Mouse (Mus musculus) heart, embryonic 11.5 days (tissue): ENCODE measurements around the gene Prpsap1. TPM values are rescaled to one million over a fixed set of nuclear protein-coding genes. Genes with fewer than 3 reads are reported as not detected.

ENCODE experiments used
- ATAC-seq: fragments of 200-750 bp; cut with Nextera tagmentation; replicated peaks from 2 replicates; pipeline ENCODE4 v1.8.0; 2017; ENCODE audit warnings: moderate library complexity; ENCODE audit not compliant: insufficient number of reproducible peaks, low FRiP score, low TSS enrichment
- H3K27ac ChIP-seq: fragments of 300-500 bp; sonication (generic); 2 replicates; pipeline ENCODE4 v1.5.1; 2014; ENCODE audit warnings: mild to moderate bottlenecking, low read depth, low read length
- H3K27me3 ChIP-seq: fragments of 300-500 bp; sonication (generic); 2 replicates; pipeline ENCODE4 v1.6.1; 2014; ENCODE audit warnings: mild to moderate bottlenecking, low read length, mixed read lengths; ENCODE audit not compliant: control insufficient read depth, insufficient read depth
- H3K36me3 ChIP-seq: fragments of 300-500 bp; sonication (generic); 2 replicates; pipeline ENCODE4 v1.6.1; 2014; ENCODE audit warnings: mild to moderate bottlenecking, low read length, moderate library complexity, mixed read lengths; ENCODE audit not compliant: control insufficient read depth, insufficient read depth
- H3K4me1 ChIP-seq: fragments of 300-500 bp; sonication (generic); 2 replicates; pipeline ENCODE4 v1.6.1; 2014; ENCODE audit warnings: low read length; ENCODE audit not compliant: control insufficient read depth, insufficient read depth
- H3K4me2 ChIP-seq: fragments of 300-500 bp; sonication (generic); 2 replicates; pipeline ENCODE4 v1.6.1; 2014; ENCODE audit warnings: mild to moderate bottlenecking, moderate library complexity
- H3K4me3 ChIP-seq: fragments of 300-500 bp; sonication (generic); 2 replicates; pipeline ENCODE4 v1.5.1; 2014; ENCODE audit warnings: low read depth, low read length
- H3K9ac ChIP-seq: fragments of 300-500 bp; sonication (generic); 2 replicates; pipeline ENCODE4 v1.6.1; 2014; ENCODE audit warnings: mild to moderate bottlenecking, low read depth, low read length, moderate library complexity
- H3K9me3 ChIP-seq: fragments of 300-500 bp; sonication (generic); replicated peaks from 2 replicates; pipeline ENCODE4 v1.6.1; 2016; ENCODE audit warnings: low read length; ENCODE audit not compliant: control insufficient read depth
- WGBS: fragments of 180-500 bp; shearing (Covaris S2); extraction: QIAGEN DNeasy Blood & Tissue Kit; methylation state at CpG from one replicate; pipeline ENCODE4 v1.1.7; 2014; ENCODE audit not compliant: insufficient replicate concordance; 5-methylcytosine and 5-hydroxymethylcytosine counted together
- polyA plus RNA-seq: library from polyadenylated mRNA; unstranded; fragments of >200 nt; fragmentation: Nextera tagmentation; extraction: Ambion mirVana; gene quantifications from 2 replicates; pipeline ENCODE4 v1.2.1, GENCODE M21; 2014

The Prpsap1 gene
- polyA plus RNA-seq, 1 experiment from 2014 or later, result 101 TPM

- Histone ChIP-seq H3K4me1 (peaks cover 6% of the 10 kb centered on the region; the same call in 1 of the 2 replicates), H3K27me3 (no peaks in the 10 kb centered on the region), H3K27ac (no peak overlapping the region), H3K4me3 (no peak overlapping the region), H3K4me2 (no peak overlapping the region), H3K9ac (no peak overlapping the region), H3K36me3 (peaks cover 41% of the 10 kb centered on the region), H3K9me3 (no peaks in the 10 kb centered on the region)
- ATAC-seq, result no peak
- WGBS, result 92% methylated on average over 8 of the region's 8 CpGs
These were observed 9.7 kb downstream of the Prpsap1 start for GRCm38 (mm10) chr11:116484261-116484660.

GRCm38 (mm10) chr11:116481776-116482175 is 12.2 kb downstream of the Prpsap1 start:
- no peak overlapping the region for H3K9ac ChIP-seq
- H3K4me2 ChIP-seq, result no peak overlapping the region
- ATAC-seq, result no peak
- no peaks in the 10 kb centered on the region for H3K27me3 ChIP-seq
- no peak overlapping the region for H3K27ac ChIP-seq
- H3K36me3 ChIP-seq, result peaks cover 48% of the 10 kb centered on the region
- H3K4me3 ChIP-seq, result no peak overlapping the region
- peaks cover 4% of the 10 kb centered on the region; the same call in 1 of the 2 replicates for H3K4me1 ChIP-seq
- no peaks in the 10 kb centered on the region for H3K9me3 ChIP-seq
- 84% methylated on average over 7 of the region's 7 CpGs for WGBS

- Histone ChIP-seq H3K4me1 (peaks cover 4% of the 10 kb centered on the region; the same call in 1 of the 2 replicates), H3K27me3 (no peaks in the 10 kb centered on the region), H3K4me3 (no peak overlapping the region), H3K9me3 (no peaks in the 10 kb centered on the region), H3K36me3 (peaks cover 53% of the 10 kb centered on the region), H3K27ac (no peak overlapping the region), H3K4me2 (no peak overlapping the region), H3K9ac (no peak overlapping the region)
- WGBS, result 88% methylated on average over 8 of the region's 8 CpGs
- no peak for ATAC-seq
These were observed 13.0 kb downstream of the Prpsap1 start for GRCm38 (mm10) chr11:116480975-116481374.

DNA sequence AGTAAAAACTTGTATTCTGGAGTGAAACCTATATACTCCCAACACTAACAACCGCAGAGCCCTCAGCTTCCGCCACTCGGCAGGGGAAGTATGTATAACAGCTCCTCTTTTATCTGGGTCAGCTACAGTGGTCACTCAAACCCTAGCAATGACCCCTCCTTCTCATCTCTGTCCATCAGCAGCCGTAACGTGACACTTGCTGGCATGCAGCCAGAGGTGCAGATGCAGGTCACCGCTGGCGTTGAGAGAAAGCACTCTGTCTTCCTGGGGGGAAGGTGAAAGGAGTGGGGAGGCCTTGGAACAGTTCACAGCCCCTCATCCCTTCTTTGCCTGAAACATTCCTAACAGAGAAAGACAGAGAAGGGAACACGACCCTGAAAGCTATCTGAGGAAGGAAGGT is 14.2 kb downstream of the Prpsap1 start:
- H3K9me3 ChIP-seq, result no peaks in the 10 kb centered on the region
- 42% methylated on average over 8 of the region's 8 CpGs for WGBS
- no peaks in the 10 kb centered on the region for H3K27me3 ChIP-seq
- peaks cover 4% of the 10 kb centered on the region; the same call in 1 of the 2 replicates for H3K4me1 ChIP-seq
- no peak for ATAC-seq
- H3K4me2 ChIP-seq, result no peak overlapping the region
- no peak overlapping the region for H3K9ac ChIP-seq
- peaks cover 54% of the 10 kb centered on the region for H3K36me3 ChIP-seq
- H3K27ac ChIP-seq, result no peak overlapping the region
- no peak overlapping the region for H3K4me3 ChIP-seq

DNA sequence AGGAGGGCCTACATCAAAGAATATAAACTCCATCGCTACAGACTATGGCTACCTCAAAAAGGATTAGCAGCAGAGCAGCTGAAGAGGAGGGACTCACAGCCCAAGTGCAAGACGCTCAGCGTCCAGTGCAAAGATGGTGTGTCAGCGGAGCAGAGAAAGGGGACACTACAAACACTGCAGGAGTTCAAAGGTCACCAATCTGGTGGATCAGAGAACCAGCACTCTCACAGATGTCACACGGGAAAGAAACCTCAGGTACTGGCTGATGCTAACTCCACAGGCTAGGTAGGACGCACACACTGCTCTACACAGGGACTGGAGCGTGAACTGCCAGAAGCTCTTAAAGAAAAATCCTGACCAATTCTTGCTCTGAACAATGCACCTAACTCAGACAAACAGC is 15.0 kb downstream of the Prpsap1 start:
- no peaks in the 10 kb centered on the region for H3K27me3 ChIP-seq
- no peak overlapping the region for H3K27ac ChIP-seq
- ATAC-seq, result no peak
- no peak overlapping the region for H3K4me2 ChIP-seq
- H3K4me3 ChIP-seq, result no peak overlapping the region
- peaks cover 54% of the 10 kb centered on the region for H3K36me3 ChIP-seq
- WGBS, result 86% methylated on average over 7 of the region's 7 CpGs
- H3K9ac ChIP-seq, result no peak overlapping the region
- H3K4me1 ChIP-seq, result peaks cover 4% of the 10 kb centered on the region; the same call in 1 of the 2 replicates
- no peaks in the 10 kb centered on the region for H3K9me3 ChIP-seq

DNA sequence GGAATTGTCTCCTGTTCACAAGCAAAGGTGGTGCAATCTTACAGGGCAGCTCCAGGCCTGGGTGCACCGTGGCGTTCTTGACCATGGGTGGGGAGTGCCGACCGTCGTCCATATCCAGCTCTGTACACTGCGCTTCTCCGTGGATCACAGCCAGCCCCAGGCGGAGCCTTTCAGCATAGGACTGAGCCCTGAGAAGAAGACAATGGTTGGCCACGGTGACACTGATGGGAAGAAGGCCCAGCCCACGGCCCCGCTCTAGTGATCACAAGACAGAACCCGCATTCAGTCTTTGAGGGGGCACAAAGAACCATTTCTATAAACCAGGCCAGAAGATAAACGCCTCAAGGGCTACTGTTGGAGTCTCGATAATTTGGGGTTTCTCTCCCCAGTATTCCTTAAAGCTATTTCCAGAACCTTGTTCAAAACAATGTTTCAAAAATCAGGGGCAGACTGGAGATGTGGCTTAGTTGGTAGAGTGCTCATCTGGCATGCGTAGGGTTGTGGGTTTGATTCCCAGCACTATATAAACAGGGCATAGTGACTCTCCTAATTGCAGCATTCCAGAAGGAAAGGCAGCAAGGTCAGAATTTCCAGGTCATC is 16.7 kb downstream of the Prpsap1 start:
- no peaks in the 10 kb centered on the region for H3K27me3 ChIP-seq
- H3K4me1 ChIP-seq, result peaks cover 4% of the 10 kb centered on the region; the same call in 1 of the 2 replicates
- peaks cover 55% of the 10 kb centered on the region for H3K36me3 ChIP-seq
- ATAC-seq, result no peak
- H3K9ac ChIP-seq, result no peak overlapping the region
- no peak overlapping the region for H3K27ac ChIP-seq
- 95% methylated on average over 15 of the region's 15 CpGs for WGBS
- H3K4me2 ChIP-seq, result no peak overlapping the region
- no peaks in the 10 kb centered on the region for H3K9me3 ChIP-seq
- no peak overlapping the region for H3K4me3 ChIP-seq

- ATAC-seq, result no peak
- no peak overlapping the region for H3K27ac ChIP-seq
- H3K9me3 ChIP-seq, result no peaks in the 10 kb centered on the region
- H3K4me3 ChIP-seq, result no peak overlapping the region
- H3K9ac ChIP-seq, result no peak overlapping the region
- no peaks in the 10 kb centered on the region for H3K27me3 ChIP-seq
- WGBS, result 89% methylated on average over 6 of the region's 6 CpGs
- no peak overlapping the region for H3K4me2 ChIP-seq
- H3K36me3 ChIP-seq, result peaks cover 56% of the 10 kb centered on the region
- H3K4me1 ChIP-seq, result peaks cover 4% of the 10 kb centered on the region; the same call in 1 of the 2 replicates
These were observed 17.3 kb downstream of the Prpsap1 start for GRCm38 (mm10) chr11:116476696-116477095.

- Histone ChIP-seq H3K4me1 (peaks cover 4% of the 10 kb centered on the region; the same call in 1 of the 2 replicates), H3K9ac (no peak overlapping the region), H3K36me3 (peaks cover 51% of the 10 kb centered on the region), H3K27me3 (no peaks in the 10 kb centered on the region), H3K9me3 (no peaks in the 10 kb centered on the region), H3K4me2 (no peak overlapping the region), H3K4me3 (no peak overlapping the region), H3K27ac (no peak overlapping the region)
- WGBS, result 92% methylated on average over 10 of the region's 10 CpGs
- no peak for ATAC-seq
These were observed 18.0 kb downstream of the Prpsap1 start for GRCm38 (mm10) chr11:116476041-116476440.

DNA sequence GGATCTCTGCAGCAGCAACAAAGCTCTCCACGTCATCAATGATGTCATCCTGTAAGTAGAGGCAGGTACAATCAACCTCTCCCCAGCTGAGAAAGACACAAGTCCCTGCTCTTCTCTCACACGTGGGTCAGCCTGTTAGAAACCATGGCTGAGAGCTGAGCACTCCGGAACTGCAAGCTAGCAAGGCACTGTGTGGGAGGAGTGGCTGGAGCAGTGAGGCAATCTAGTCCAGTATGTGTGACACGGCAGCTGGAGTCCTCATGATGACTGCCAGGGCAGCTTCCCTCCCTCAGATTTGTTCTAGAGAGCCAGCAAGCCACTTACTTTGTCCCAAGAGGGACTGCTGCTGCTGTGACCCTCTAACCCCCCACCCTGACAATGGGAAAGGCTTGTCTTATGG is 21.7 kb downstream of the Prpsap1 start:
- Histone ChIP-seq H3K4me3 (no peak overlapping the region), H3K9ac (no peak overlapping the region), H3K27ac (no peak overlapping the region), H3K27me3 (no peaks in the 10 kb centered on the region), H3K4me2 (no peak overlapping the region), H3K9me3 (no peaks in the 10 kb centered on the region), H3K36me3 (peaks cover 41% of the 10 kb centered on the region), H3K4me1 (no peaks in the 10 kb centered on the region)
- ATAC-seq, result no peak
- 81% methylated on average over 4 of the region's 4 CpGs for WGBS
